Mouse (Mus musculus) layer of hippocampus, postnatal 14 days (tissue): ENCODE data around the gene Aldob. TPM values are rescaled to one million over a fixed set of nuclear protein-coding genes. Genes with fewer than 3 reads are reported as not detected.
A peak's percentile ranks its signal among the peaks of the same experiment; 100 is the strongest.

Experiments used
- DNase-seq, 2 experiments: peaks; one replicate each; pipeline ENCODE4 v3.0.0; 2021 to 2022; ENCODE audit warnings: low spot score in 2 of 2, mixed read lengths in 1 of 2
- long read RNA-seq, 2 experiments: library from polyadenylated mRNA; stranded (forward); transcript quantifications; one replicate each; pipeline ENCODE4 v2.0.0; 2021
- total RNA-seq, 2 experiments: library from RNA; stranded (reverse); gene quantifications; 2 replicates each; pipeline ENCODE4 v1.2.3; 2021

Aldob gene
- 1 to 10 TPM; 1.1 to 1.5 TPM for total RNA-seq
- long read RNA-seq, experiment 1 = 0 reads
- long read RNA-seq, experiment 2, partial matches to known transcripts = 0 of 5 reads
- long read RNA-seq, experiment 2, other reads (novel, unspliced or antisense) = 5 of 5 reads

DNA sequence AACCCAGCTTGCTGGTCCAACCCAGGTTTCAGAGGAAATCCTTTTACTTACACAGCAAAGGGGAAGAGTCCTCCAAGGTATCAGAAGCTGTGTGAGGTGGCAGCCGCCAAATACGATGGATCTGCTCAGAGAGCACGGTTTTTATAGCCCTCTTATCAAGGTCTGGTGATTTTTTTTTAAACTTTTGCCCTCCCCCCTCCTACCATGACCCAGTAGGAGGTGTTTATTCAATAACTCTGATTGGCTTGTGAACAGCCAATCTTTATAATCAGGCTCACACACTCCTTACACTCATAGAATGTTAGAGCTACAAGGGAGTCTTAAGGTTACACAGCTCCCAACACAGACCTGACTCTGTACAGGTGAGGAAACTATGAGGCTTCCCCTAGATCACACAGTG, at the start of gene Aldob:
Gene Aldob (minus strand): TSS at position 164 of the 400 bp plus-strand sequence.
- DNase-seq = no peak

DNA sequence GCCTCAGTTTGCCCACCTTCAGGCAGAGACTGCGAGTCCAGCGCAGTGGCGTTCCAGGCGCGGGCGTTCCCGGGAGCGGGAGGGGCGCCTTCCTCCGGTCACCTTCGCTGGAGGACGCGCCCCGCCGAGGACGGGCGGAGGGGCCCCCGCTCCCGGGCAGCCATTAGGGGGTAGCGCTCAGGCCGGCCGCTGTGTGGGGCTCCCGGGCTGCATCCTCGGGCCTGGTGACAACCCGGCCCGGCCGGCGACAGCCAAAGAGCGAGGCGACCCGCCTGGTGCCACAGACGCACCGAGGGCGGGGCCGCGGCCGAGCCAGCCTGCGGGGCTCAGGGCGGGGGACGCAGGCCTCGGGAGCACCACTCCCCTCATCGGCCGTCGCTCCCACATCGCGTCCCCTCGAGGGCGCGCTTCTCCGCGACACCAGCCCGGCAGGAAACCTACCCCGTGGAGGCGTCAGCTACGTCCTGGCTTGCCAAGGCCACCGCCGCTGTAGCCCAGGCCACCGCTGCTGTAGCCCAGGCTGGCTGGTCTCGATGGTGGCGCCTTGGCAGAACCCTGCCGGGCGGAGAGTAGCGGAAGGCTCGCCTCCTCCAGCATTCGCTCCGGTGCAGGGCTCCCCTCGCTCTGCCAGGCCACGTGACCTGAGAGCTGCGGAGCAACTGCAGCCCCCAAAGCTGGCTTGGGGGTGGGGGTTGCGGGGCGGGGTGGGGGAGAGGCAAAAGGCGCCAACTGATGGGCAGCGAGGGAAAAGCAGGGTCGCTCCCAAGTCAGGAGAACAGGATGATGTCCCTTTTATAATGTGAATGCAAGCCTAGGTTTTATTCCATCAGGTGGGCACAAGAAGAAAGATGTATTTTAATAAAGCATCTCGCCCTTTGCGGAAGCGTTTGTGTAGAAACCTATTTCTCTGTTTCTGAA, 48.1 kb upstream of the Aldob start, which contains the start of gene Tmem246:
Gene Tmem246 (minus strand): TSS at position 694 of the 918 bp plus-strand sequence.
- DNase-seq = peak; percentile 65 to 78

DNA sequence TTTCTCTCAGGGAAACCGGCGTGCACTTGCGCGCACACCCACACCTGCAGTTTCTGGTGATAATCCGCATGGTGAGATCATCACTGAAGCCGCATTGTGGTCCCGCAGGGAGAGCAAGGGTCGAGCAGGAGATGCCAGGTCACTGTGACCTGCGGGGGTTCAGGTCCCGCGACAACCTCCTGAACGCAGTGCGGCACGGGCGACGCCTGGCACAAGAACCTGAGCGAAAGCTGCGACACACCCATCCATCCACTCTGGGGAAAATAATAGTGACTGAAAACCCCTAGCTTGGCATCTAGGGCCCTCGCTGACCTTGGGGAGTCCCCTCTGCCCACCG, 47.5 kb upstream of the Aldob start:
- no peak for DNase-seq

GRCm38 (mm10) chr4:49590152-49590551, 40.8 kb upstream of the Aldob start:
- no peak for DNase-seq

GRCm38 (mm10) chr4:49586811-49587210, 37.5 kb upstream of the Aldob start:
- DNase-seq = no peak

DNA sequence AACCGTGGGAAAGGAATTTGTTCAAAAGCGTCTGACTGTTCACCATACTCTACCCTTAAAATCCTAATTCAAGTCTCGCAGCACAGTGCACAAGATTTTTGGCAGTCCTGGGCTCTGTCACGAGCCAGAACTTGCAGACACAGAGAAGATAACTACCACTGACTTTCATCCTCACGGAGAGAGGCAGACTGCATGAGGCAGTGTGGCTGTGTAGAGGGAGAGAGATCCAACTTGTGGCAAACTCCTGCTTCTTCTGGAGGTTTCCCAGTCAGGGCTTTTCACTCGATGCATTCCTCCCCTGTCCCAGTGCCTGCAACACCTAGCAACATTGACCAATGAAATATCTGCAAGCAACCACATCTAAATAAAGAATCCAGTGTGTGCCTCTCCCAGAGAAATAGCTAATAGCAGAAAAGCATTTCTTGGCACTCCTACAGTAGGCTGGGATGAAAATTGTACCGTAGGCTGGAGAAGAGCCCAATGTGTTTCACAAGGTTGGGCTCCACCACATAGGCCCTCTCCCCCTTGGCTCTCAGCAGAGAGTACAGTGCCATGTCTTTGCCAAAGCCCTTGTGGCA, 36.3 kb upstream of the Aldob start:
- DNase-seq = no peak

GRCm38 (mm10) chr4:49583965-49584831, 34.9 kb upstream of the Aldob start:
- DNase-seq = no peak

DNA sequence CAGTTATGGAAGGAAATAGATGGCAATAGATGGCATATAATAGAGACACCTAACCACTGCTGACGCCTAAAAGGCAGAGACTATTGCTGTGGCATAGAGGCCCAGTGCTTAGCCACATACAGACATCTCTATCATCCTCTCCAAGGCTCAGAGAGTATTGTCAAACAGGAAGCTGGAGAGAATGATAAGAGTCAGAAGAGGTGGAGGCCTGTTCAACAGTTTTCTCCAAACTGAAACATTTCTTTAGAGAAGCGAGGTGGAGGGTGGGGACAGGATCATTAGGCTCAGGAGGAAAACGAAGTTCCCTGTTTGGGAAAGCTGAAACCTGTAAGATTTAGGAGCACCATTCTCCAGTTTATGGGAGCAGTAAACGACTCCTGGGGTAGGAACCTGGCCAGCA, 31.9 kb upstream of the Aldob start:
- DNase-seq = no peak

DNA sequence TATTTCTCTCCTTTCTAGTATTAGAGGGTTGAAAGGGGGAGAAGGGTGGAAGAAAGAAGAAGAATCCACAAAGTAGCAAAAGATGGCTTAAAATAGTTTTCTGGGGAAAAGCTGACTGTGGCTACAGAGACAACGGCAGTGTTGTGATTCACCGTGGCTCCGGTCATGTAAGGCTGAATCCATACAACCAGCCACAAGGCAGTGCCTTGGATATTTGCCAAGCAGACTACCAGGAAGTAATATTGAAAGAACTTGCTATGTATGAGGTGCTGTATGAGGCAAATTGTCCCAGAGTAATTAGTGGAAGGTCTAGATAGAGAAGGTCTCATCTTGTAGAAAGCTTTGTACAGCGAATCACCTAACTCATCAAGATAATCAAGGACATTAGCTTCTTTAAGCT, 22.8 kb upstream of the Aldob start:
- DNase-seq = no peak

GRCm38 (mm10) chr4:49567613-49568012, 18.3 kb upstream of the Aldob start:
- DNase-seq = peak; percentile 46 to 84

GRCm38 (mm10) chr4:49559915-49560772, 10.8 kb upstream of the Aldob start:
- DNase-seq = peak; percentile 29 to 30

DNA sequence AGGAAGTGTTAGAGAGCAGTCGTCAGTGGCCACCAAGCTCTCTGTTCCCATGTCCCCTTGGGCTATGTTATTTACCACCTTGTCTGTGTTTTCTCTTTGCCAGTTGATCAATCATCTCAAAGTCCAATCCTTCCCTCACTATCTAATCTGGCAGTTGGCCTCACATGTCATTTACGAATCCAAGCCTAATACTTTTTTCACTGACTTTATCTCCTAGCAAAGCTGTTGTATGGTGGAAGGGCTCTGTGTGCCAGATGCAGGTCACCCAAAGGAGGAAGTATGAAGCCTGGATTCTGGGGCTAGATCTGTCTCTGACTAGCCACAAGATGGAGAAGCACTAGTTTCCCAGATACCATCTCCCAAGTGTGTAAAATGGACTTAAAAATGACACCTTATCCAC, 8.8 kb upstream of the Aldob start:
- DNase-seq = no peak

DNA sequence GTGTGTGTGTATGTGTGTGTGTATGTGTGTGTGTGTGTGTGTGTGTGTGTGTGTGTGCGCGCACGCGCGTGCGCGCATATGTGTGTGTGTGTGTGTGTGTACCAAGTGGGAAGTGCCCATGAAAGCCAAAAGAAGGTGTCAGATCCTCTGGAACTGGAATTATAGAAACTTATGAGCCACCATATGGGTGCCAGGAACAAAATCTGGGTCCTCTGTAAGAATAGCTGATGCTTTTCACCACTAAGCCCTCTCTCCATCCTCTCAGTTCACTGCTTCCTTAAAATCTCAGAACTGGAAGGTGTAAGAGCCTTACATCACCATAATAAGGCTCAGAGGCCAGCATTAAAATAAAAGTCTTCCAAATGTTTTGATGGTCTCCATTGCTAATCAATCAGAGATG, 8.0 kb upstream of the Aldob start:
- no peak for DNase-seq

DNA sequence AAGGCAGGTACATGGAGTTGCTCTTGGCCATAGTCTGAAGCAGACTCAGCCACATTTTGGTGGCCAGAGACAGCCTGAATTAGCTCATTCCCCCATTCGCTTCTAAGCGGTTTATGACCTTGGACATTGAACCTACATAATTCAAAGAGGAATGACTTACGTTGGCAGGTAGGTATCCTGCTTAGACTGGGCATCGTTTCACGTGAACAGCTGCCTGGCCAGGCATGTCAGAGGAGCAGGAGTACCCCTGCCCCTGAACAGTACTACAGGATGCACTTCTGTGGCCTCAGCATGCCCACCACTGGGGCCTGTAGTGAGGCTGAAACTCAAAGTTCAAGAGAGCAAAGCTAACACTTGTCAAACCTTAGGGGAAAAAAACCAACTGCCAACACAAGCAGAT, 4.0 kb upstream of the Aldob start:
- no peak for DNase-seq

GRCm38 (mm10) chr4:49547544-49548219, 1.7 kb downstream of the Aldob start:
- no peak for DNase-seq

DNA sequence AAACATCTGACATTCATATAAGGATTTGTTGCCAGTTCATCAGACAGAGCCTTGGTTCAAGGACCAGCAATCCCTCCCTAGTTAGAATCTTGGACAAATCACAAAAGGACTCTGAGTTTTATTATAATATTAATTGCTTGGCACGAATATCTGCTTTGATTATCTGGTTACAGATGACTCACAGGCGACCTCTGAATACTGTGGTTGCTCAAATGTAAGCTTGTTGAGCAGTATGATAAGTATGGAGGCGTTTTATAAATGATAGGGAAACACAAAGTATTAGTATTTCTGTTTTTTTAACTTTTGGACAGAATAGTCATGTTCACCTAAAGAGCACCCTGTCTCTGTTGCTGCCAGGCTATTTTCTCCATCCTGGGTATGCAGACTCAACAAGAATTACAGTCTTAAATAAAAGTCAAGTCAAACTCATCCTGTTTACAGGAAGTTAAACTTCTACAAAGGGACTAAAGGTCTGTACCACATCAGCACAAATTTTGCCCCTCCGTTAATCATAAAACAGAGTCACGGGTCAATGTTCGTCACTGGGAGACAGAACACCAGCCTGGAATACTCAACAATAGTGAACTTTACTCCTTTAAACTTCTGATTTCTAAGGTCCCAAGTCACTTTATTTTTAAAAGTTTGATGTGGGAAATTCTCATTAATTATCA, 2.3 kb downstream of the Aldob start:
- no peak for DNase-seq

- DNase-seq = no peak
Measured at GRCm38 (mm10) chr4:49546026-49546425, 3.3 kb downstream of the Aldob start.

GRCm38 (mm10) chr4:49540966-49541365, 8.4 kb downstream of the Aldob start:
- DNase-seq = no peak

- no peak for DNase-seq
Measured at GRCm38 (mm10) chr4:49539665-49540064, 9.7 kb downstream of the Aldob start.
